In genomic region chr19:42090637-42091141, GRCm38 (mm10) we compare ENCODE assay signal across 8 mouse cellular contexts. TPM values are rescaled to one million over a fixed set of nuclear protein-coding genes. Genes with fewer than 3 reads are reported as not detected.
DNase-seq lines count a peak whose midpoint lies in the region; ATAC-seq lines count a peak whose summit lies in the region.

No protein-coding gene starts in this region.

- DNase-seq in heart, postnatal 4 days = no peak
- DNase-seq in CD4-positive helper T cell, adult 2 months (ENCODE audit: low read depth, low spot score) = peak; percentile 73
- DNase-seq in c-Kit-negative CD71-positive TER-119-positive erythroid progenitor cells, embryonic 14.5 days (ENCODE audit: low read depth, low spot score) = peak; percentile 6
- peak; percentile 66 for DNase-seq in thymus, postnatal 14 days
- no peak for DNase-seq in urinary bladder, adult 18-20 months (ENCODE audit: low spot score in 2 of 2)

- H3K4me3 ChIP-seq in heart, embryonic 12.5 days = peak overlapping the region; percentile 86
- peak overlapping the region; percentile 63 for H3K4me3 ChIP-seq in hindbrain, embryonic 15.5 days

- peak overlapping the region; percentile 73 for H3K4me2 ChIP-seq in heart, embryonic 12.5 days
- H3K4me2 ChIP-seq in hindbrain, embryonic 15.5 days = peak overlapping the region; percentile 64

- H3K9ac ChIP-seq in heart, embryonic 12.5 days = peak overlapping the region; percentile 82
- peak overlapping the region; percentile 65 for H3K9ac ChIP-seq in hindbrain, embryonic 15.5 days

- peak; percentile 72 for ATAC-seq in heart, embryonic 12.5 days (ENCODE audit: insufficient number of reproducible peaks, low FRiP score)
- ATAC-seq in hindbrain, embryonic 15.5 days (ENCODE audit: low FRiP score, low read depth) = peak; percentile 58
- peak; percentile 8 for ATAC-seq in megakaryocyte progenitor cell, adult 5-6 weeks (replicated peaks; ENCODE audit: poor library complexity)

- under 1% methylated on average over 52 of the region's 52 CpGs for WGBS in heart, embryonic 12.5 days
- 0% methylated on average over 37 of the region's 52 CpGs for WGBS in hindbrain, embryonic 15.5 days

- peaks cover 8% of the 10 kb centered on the region; the same call in 1 of the 2 replicates for H3K36me3 ChIP-seq in heart, embryonic 12.5 days
- H3K36me3 ChIP-seq in hindbrain, embryonic 15.5 days = 0 out of 2 replicates have a peak, but pooled peaks cover 3% of the 10 kb centered on the region

- H3K4me1 ChIP-seq in heart, embryonic 12.5 days (replicated peaks) = peaks cover 21% of the 10 kb centered on the region
- H3K4me1 ChIP-seq in hindbrain, embryonic 15.5 days (replicated peaks) = peaks cover 29% of the 10 kb centered on the region

- no peaks in the 10 kb centered on the region for H3K27me3 ChIP-seq in heart, embryonic 12.5 days (replicated peaks)
- no peaks in the 10 kb centered on the region for H3K27me3 ChIP-seq in hindbrain, embryonic 15.5 days

- no peaks in the 10 kb centered on the region for H3K9me3 ChIP-seq in heart, embryonic 12.5 days (replicated peaks)
- no peaks in the 10 kb centered on the region for H3K9me3 ChIP-seq in hindbrain, embryonic 15.5 days

- peak overlapping the region; percentile 89 for H3K27ac ChIP-seq in heart, embryonic 12.5 days (ENCODE audit: poor library complexity, severe bottlenecking)
- H3K27ac ChIP-seq in hindbrain, embryonic 15.5 days (replicated peaks) = peak overlapping the region; percentile 84

RNA-seq across cellular contexts. Expression of gene Pi4k2a, which starts 0.4 kb away (rescaled TPM):
- polyA plus RNA-seq in heart, embryonic 12.5 days (2016; fragmentation: Nextera tagmentation; extraction: Ambion mirVana) = 22.0 TPM in 2 replicates
- 10 to 100 TPM; 16.7 to 19.5 TPM for total RNA-seq in heart, postnatal 4 days (2021)
- polyA plus RNA-seq in hindbrain, embryonic 15.5 days (2015; fragmentation: Nextera tagmentation; extraction: Ambion mirVana) = 29.5 and 33.5 TPM in 2 replicates
- total RNA-seq in megakaryocyte progenitor cell, adult 5-6 weeks (2015) = 8.9 and 9.4 TPM in 2 replicates
- total RNA-seq in megakaryocyte progenitor cell, adult 5-6 weeks (2017) = 5.5 and 7.4 TPM in 2 replicates

RNA-seq across cellular contexts. Expression of gene Morn4, which starts 4.5 kb away (rescaled TPM):
- 15.2 and 17.1 TPM in 2 replicates for polyA plus RNA-seq in heart, embryonic 12.5 days (2016; fragmentation: Nextera tagmentation; extraction: Ambion mirVana)
- total RNA-seq in heart, postnatal 4 days (2021) = 10 to 100 TPM in 1 of 2 experiments, 1 to 10 TPM in 1; 8.8 to 10.6 TPM
- polyA plus RNA-seq in hindbrain, embryonic 15.5 days (2015; fragmentation: Nextera tagmentation; extraction: Ambion mirVana) = 130 and 140 TPM in 2 replicates
- 0.67 and 1.4 TPM in 2 replicates for total RNA-seq in megakaryocyte progenitor cell, adult 5-6 weeks (2015)
- total RNA-seq in megakaryocyte progenitor cell, adult 5-6 weeks (2017) = 0.30 and 0.54 TPM in 2 replicates

RNA-seq across cellular contexts. Expression of gene Avpi1, which starts 38.2 kb away (rescaled TPM):
- 26.2 and 26.4 TPM in 2 replicates for polyA plus RNA-seq in heart, embryonic 12.5 days (2016; fragmentation: Nextera tagmentation; extraction: Ambion mirVana)
- total RNA-seq in heart, postnatal 4 days (2021) = 10 to 100 TPM; 17.9 to 19.5 TPM
- polyA plus RNA-seq in hindbrain, embryonic 15.5 days (2015; fragmentation: Nextera tagmentation; extraction: Ambion mirVana) = 7.8 and 9.6 TPM in 2 replicates
- 5.0 and 7.3 TPM in 2 replicates for total RNA-seq in megakaryocyte progenitor cell, adult 5-6 weeks (2015)
- 4.9 and 5.4 TPM in 2 replicates for total RNA-seq in megakaryocyte progenitor cell, adult 5-6 weeks (2017)

RNA-seq across cellular contexts. Expression of gene 4933411K16Rik, which starts 38.6 kb away (rescaled TPM):
- polyA plus RNA-seq in heart, embryonic 12.5 days (2016; fragmentation: Nextera tagmentation; extraction: Ambion mirVana) = not detected in 2 replicates
- under 1 TPM; 0.26 to 0.50 TPM for total RNA-seq in heart, postnatal 4 days (2021)
- 0.12 and 0.14 TPM in 2 replicates for polyA plus RNA-seq in hindbrain, embryonic 15.5 days (2015; fragmentation: Nextera tagmentation; extraction: Ambion mirVana)
- not detected in 2 replicates for total RNA-seq in megakaryocyte progenitor cell, adult 5-6 weeks (2015)
- total RNA-seq in megakaryocyte progenitor cell, adult 5-6 weeks (2017) = not detected in 2 replicates

RNA-seq across cellular contexts. Expression of gene Hoga1, which starts 45.3 kb away (rescaled TPM):
- 0.69 and 1.0 TPM in 2 replicates for polyA plus RNA-seq in heart, embryonic 12.5 days (2016; fragmentation: Nextera tagmentation; extraction: Ambion mirVana)
- total RNA-seq in heart, postnatal 4 days (2021) = 1 to 10 TPM; 2.5 to 2.8 TPM
- polyA plus RNA-seq in hindbrain, embryonic 15.5 days (2015; fragmentation: Nextera tagmentation; extraction: Ambion mirVana) = 1.6 and 1.8 TPM in 2 replicates
- total RNA-seq in megakaryocyte progenitor cell, adult 5-6 weeks (2015) = 0.20 TPM in 1 of 2 replicates, not detected in the other
- total RNA-seq in megakaryocyte progenitor cell, adult 5-6 weeks (2017) = 0.24 and 0.33 TPM in 2 replicates

Comparison
In these comparisons a context has a peak if more than half of its experiments do, and no peak if none do; other contexts are left out.
1. ATAC-seq: peak in every context shown above with its lines; median percentile 72 in heart, embryonic 12.5 days; 58 in hindbrain, embryonic 15.5 days; 8 in megakaryocyte progenitor cell, adult 5-6 weeks.
2. DNase-seq: peak in CD4-positive helper T cell, adult 2 months (single experiment), c-Kit-negative CD71-positive TER-119-positive erythroid progenitor cells, embryonic 14.5 days (single experiment) and thymus, postnatal 14 days (single experiment); none in heart, postnatal 4 days (single experiment) and urinary bladder, adult 18-20 months (0 of 2).
3. RNA of gene Morn4, which starts 4.5 kb away (total RNA-seq): 8.8 to 10.6 TPM in heart, postnatal 4 days; 0.30 to 1.4 TPM in megakaryocyte progenitor cell, adult 5-6 weeks; every median in the first group is over 4 times any median in the second.